Mouse (Mus musculus) layer of hippocampus, postnatal 25 days (tissue): ENCODE measurements at regions not wholly inside any gene's neighbourhood (a gene's known extent, or its start where the extent isn't known, plus 50 kb on each side); places are given as distances from the start of the nearest gene placed in this dataset.
"Not testable (repeated sequence)": the region's sequence is repeated elsewhere in the genome, so short reads cannot be mapped to it uniquely, and the experiment has no call there.

Experiments used
- DNase-seq, 2 experiments: peaks; one replicate each; pipeline ENCODE4 v3.0.0; 2022; ENCODE audit warnings: mixed read lengths in 2 of 2, low spot score in 1 of 2; ENCODE audit errors: extremely low spot score in 1 of 2

GRCm38 (mm10) chr1:157740725-157741665 lies 234.5 kb downstream of the Sec16b start:
- DNase-seq, result no peak

GRCm38 (mm10) chr1:157745611-157746010 lies 239.1 kb downstream of the Sec16b start:
- peak; percentile 32 to 73 for DNase-seq

- DNase-seq, result no peak
These were observed 248.6 kb downstream of the Sec16b start for GRCm38 (mm10) chr1:157755015-157755649.

- no peak for DNase-seq
These were observed 250.4 kb downstream of the Sec16b start for GRCm38 (mm10) chr1:157756977-157757376.

- DNase-seq, result no peak
These were observed 251.8 kb downstream of the Sec16b start for GRCm38 (mm10) chr1:157758337-157758736.

GRCm38 (mm10) chr1:157768201-157768600 lies 261.7 kb downstream of the Sec16b start:
- DNase-seq, result no peak

GRCm38 (mm10) chr1:157797711-157798110 lies 291.2 kb downstream of the Sec16b start:
- no peak for DNase-seq

- DNase-seq, result no peak
These were observed 292.3 kb downstream of the Sec16b start for GRCm38 (mm10) chr1:157798561-157799553.

- DNase-seq, result no peak
These were observed 294.6 kb downstream of the Sec16b start for GRCm38 (mm10) chr1:157801151-157801550.

- no peak for DNase-seq
These were observed 297.7 kb downstream of the Sec16b start for GRCm38 (mm10) chr1:157804229-157804628.

- DNase-seq, result no peak
These were observed 299.8 kb downstream of the Sec16b start for GRCm38 (mm10) chr1:157806296-157806695.

GRCm38 (mm10) chr1:157809674-157810471 lies 303.3 kb downstream of the Sec16b start:
- DNase-seq, result no peak

- no peak for DNase-seq
These were observed 304.1 kb downstream of the Sec16b start for GRCm38 (mm10) chr1:157810657-157811056.

GRCm38 (mm10) chr1:157827966-157828365 lies 321.4 kb downstream of the Sec16b start:
- peak in 1 of 2 experiments; percentile 5 for DNase-seq

GRCm38 (mm10) chr1:157831511-157831910 lies 325.0 kb downstream of the Sec16b start:
- DNase-seq, result no peak

GRCm38 (mm10) chr1:157872775-157873174 lies 366.2 kb downstream of the Sec16b start:
- DNase-seq, result no peak

GRCm38 (mm10) chr1:157875006-157875405 lies 368.5 kb downstream of the Sec16b start:
- DNase-seq, result no peak

GRCm38 (mm10) chr1:157877117-157877516 lies 370.6 kb downstream of the Sec16b start:
- not testable (repeated sequence) for DNase-seq

GRCm38 (mm10) chr1:157887146-157887545 lies 380.6 kb downstream of the Sec16b start:
- DNase-seq, result no peak

- peak in 1 of 2 experiments; percentile 21 for DNase-seq
These were observed 382.0 kb downstream of the Sec16b start for GRCm38 (mm10) chr1:157888573-157888972.
